Mouse (Mus musculus) spleen, embryonic (tissue): ENCODE data around the gene Phf20.

Experiments
- CTCF ChIA-PET: fragments of 350-600 bp; sonication (Branson Sonifier 250); formaldehyde crosslinking; loops from one replicate; lab custom pipeline; 2022; lab: Charles Lee

The Phf20 gene

GRCm38 (mm10) chr2:156260968-156261367 is 64.7 kb downstream of the Phf20 start:
- CTCF ChIA-PET: no interaction called here

DNA sequence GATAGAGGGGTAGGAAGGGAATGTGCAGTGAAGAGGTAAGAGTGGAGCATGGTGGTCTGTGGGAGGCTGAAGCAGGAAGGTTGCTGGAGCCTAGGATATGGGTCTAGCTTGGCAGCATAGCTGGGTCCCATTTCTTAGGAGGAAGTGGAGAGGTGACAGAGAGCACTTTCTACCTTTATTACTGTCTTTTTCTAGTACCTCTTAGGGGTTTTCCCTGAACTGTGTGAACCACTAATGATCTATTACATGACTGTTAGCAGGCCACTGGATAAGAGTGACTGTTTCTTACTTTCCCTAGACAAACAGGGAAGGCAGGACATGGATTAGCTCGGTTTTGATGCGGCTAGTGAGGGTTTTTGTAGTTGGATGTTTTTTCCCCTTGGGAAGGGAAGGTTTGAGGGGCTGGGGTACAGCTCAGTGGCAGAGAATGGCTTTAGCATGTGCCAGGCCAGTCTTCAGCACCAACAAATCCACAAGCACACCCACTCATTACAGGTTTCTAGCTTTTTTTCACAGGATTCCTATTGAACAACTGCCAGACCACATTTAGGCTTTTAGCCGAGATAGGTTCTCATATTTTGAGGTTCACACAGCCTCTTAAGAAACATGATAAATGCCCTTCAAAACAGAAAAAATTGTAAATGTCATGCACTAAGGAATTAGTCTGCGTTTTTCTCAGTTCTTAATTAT is 67.1 kb downstream of the Phf20 start:
- CTCF ChIA-PET: interaction anchor here (0.6 kb wide), 1 partner anchor 300 kb away, joined by 3 read pairs; no protein-coding TSS in a partner anchor

- CTCF ChIA-PET: no interaction called here
Measured at GRCm38 (mm10) chr2:156267636-156268035, 71.4 kb downstream of the Phf20 start.

DNA sequence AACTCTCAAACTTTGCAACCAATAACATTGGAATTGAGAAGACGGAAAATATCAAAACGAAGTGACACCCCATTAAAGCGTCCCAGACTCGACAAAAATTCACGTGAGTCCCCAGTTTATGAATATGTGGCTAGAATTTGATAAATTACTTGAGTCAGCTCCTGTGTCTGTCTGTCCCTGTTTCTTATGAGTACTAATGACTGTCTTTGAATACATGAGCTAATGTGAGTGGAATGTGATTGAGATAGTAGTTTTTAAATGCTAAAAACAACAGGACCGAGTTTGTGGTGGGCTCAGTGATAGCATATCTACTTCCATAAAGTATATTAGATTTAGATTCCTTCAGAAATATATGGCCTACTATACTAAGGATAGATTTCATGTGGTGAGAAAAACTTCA is 76.3 kb downstream of the Phf20 start:
- CTCF ChIA-PET: interaction anchor here (0.6 kb wide), 1 partner anchor 67 kb away, joined by 16 read pairs; no protein-coding TSS in a partner anchor

DNA sequence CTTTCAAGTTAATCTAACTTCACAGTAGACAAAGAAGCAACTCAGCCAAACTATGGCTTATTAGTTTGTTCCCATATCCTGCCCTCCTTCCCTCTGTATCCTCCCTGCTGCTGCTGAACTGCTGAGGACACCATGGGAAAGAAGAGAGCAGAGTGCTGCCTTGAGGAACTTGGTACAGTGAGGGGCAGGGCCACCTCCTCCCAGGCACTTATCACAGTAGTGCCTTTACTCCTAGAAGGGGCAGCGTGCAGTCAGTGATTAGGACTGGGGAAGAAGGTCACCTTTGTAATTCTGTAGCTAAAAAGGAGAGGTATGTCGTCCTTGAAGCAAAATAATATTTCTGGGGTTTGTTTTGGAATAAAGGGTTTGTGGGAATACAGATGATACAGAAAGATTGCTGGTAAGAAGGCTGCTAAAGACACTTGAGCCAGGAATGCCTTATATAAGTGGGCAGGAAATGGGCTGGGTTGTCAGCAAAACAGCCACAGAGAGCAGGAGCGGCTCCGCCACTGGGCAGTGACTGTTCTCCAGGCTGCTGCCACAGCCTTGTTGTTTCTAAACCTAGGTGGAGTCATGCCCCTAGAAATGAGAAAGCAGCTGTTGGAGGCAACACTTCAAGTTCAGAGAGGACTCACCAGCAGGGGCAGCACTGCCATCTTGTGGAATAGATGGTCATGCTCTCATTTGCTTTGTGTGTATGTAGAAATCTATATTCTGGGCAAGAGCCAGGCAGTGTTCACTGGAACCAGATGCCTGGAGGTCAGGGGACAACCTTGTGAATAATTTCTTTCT is 82.2 kb downstream of the Phf20 start:
- CTCF ChIA-PET: interaction anchor here (0.6 kb wide), 1 partner anchor 80 kb away, joined by 3 read pairs; no protein-coding TSS in a partner anchor

GRCm38 (mm10) chr2:156281227-156281626 is 85.0 kb downstream of the Phf20 start:
- CTCF ChIA-PET: no interaction called here

GRCm38 (mm10) chr2:156285161-156285560 is 88.9 kb downstream of the Phf20 start:
- CTCF ChIA-PET: interaction anchor here (0.6 kb wide), 1 partner anchor 263 kb away, joined by 3 read pairs; no protein-coding TSS in a partner anchor

GRCm38 (mm10) chr2:156286733-156287132 is 90.5 kb downstream of the Phf20 start:
- CTCF ChIA-PET: interaction anchor here (0.6 kb wide), 1 partner anchor 7 kb away, joined by 11 read pairs; no protein-coding TSS in a partner anchor

- CTCF ChIA-PET: no interaction called here
Measured at GRCm38 (mm10) chr2:156288222-156288621, 92.0 kb downstream of the Phf20 start.

- CTCF ChIA-PET: interaction anchor here (0.6 kb wide), 1 partner anchor 25 kb away, joined by 3 read pairs; no protein-coding TSS in a partner anchor
Measured at GRCm38 (mm10) chr2:156289552-156290160, 93.4 kb downstream of the Phf20 start.

DNA sequence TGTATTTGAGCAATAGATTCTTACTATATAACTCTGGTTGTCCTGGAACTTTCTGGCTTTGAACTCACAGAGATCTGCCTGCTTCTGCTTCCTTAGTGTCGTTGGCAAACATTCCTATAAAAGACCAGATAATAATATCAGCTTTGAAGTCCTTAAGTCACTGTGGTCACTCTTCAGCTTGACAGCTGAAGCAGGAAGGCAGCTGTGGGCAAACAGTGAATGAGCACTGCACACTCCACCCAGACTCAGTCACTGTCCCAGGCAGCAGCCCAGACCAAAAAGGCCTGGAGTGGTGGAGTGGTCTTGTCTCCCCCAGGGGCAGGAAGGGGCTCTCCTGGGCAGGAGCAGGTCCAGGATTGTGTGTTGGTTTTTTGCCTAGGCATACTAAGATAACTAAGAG is 95.7 kb downstream of the Phf20 start:
- CTCF ChIA-PET: interaction anchor here (0.6 kb wide), 1 partner anchor 797 kb away, joined by 3 read pairs; no protein-coding TSS in a partner anchor

- CTCF ChIA-PET: interaction anchor here (0.5 kb wide), 1 partner anchor 50 kb away, joined by 5 read pairs; no protein-coding TSS in a partner anchor
Measured at GRCm38 (mm10) chr2:156295601-156296063, 99.4 kb downstream of the Phf20 start.

DNA sequence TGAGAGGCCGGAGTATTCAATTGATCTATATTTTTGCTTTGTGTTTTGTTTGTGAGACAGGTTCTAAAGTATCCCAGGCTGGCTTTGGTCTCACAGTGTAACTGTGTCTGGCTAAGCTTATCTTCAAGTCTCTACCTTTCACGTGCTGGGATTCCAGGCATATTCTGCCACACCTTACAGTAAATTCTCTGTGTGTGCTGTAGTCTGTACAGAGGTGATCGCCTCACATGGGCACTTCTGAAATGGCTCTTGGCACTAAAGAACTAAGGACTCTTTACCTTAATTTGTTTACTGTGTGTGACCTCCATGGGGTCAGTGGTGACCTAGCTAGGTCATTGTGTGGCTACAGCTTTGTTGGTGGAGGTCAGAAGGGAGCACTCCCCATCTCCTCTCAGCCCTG is 99.9 kb downstream of the Phf20 start:
- CTCF ChIA-PET: no interaction called here

DNA sequence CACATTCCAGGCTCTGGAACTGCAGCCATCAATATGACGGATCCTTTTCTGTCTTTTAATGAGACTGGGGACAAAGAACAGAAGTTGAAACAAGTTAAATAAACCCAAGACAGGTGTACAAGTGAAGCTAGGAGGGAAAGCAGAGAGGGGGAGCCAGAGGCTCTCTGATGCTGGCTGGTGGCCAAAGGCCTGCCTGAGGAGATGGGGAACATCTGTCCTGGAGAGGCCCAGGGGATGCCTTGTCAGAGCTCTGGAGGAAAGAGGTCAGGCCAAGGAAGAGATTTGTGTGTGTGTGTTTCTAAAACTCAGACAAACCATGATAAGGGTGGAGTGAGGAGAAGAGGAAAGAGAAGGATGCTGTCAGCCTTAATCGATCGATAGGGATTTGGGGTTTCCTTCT is 101.4 kb downstream of the Phf20 start:
- CTCF ChIA-PET: no interaction called here

DNA sequence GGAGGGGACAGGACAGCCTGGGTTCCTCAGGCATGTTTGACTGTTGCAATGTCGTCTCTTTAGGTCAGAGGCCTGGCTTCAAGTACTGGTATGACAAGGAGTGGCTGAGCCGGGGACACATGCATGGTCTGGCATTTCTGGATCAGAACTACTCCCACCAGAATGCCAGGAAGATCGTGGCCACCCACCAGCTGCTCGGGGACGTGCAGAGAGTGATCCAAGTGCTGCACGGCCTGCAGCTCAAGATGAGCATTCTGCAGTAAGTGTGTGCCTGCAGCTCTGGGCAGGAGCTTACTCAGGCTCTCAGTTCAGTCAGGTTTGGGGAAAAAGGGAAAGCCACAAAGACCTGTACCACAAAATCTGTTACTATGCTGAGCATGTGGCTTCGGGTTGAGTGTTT is 102.2 kb downstream of the Phf20 start:
- CTCF ChIA-PET: interaction anchor here (0.6 to 1.0 kb wide), 3 partner anchors 13 to 565 kb away, joined by 8 to 11 read pairs (median 10); no protein-coding TSS in a partner anchor

DNA sequence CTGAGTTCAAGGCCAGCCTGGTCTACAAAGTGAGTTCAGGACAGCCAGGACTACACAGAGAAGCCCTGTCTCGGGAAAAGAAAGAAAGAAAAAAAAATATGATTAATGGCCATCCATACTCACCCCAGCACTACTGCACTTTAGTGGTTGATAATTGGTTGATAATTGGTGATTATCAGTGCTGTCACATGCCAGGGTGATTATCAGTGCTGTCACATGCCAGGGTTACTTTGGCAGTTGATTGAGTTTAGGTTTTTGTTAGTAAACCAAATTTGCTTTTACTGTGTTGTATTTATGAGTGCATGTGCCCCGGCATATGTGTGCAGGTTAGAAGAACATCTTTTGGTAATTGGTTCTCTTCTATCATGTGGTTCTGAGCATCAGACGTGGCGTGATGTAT is 105.8 kb downstream of the Phf20 start:
- CTCF ChIA-PET: no interaction called here

- CTCF ChIA-PET: interaction anchor here (0.6 kb wide), 1 partner anchor 40 kb away, joined by 8 read pairs; no protein-coding TSS in a partner anchor
Measured at GRCm38 (mm10) chr2:156304351-156304750, 108.1 kb downstream of the Phf20 start.

GRCm38 (mm10) chr2:156305818-156306217 is 109.6 kb downstream of the Phf20 start:
- CTCF ChIA-PET: interaction anchor here (0.6 kb wide), 1 partner anchor 468 kb away, joined by 3 read pairs; no protein-coding TSS in a partner anchor

GRCm38 (mm10) chr2:156307261-156307660 is 111.0 kb downstream of the Phf20 start:
- CTCF ChIA-PET: interaction anchor here (0.6 to 0.9 kb wide), 2 partner anchors 48 to 246 kb away, joined by 3 to 5 read pairs; no protein-coding TSS in a partner anchor

GRCm38 (mm10) chr2:156309948-156310347 is 113.7 kb downstream of the Phf20 start:
- CTCF ChIA-PET: no interaction called here

- CTCF ChIA-PET: no interaction called here
Measured at GRCm38 (mm10) chr2:156310455-156310854, 114.2 kb downstream of the Phf20 start.
